Mouse (Mus musculus) stomach, postnatal 0 days (tissue): ENCODE data around the gene Cux1.

Experiments used
- CTCF ChIP-seq: IDR thresholded peaks from 2 replicates; pipeline ENCODE4 v1.5.1; 2016; ENCODE audit warnings: antibody characterized with exemption, low read depth, mild to moderate bottlenecking, moderate library complexity
- EP300 ChIP-seq: optimal IDR thresholded peaks from 2 replicates; pipeline ENCODE3; 2016; ENCODE audit warnings: antibody characterized with exemption

DNA sequence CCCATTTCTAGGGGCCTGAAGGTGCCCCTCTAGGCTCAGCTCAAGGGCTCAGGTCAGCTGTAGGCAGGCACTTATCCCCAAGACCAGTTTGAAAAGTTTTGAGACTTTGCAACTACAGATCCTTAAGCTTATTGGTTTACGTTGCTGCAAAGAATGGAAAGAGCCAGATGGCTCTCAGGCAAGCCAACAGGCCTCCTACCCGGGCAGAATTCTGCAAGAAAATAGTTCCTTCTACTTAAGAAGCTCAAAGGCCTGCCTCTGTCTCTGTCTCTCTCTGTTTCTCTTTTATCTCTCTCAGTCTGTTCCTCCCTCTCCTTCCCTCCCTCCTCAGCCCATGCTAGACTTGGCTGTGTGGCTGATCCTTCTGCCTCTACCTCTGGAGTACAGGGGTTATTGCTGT, 49.8 kb downstream of the Cux1 start:
- no peak for TF ChIP-seq CTCF
- TF ChIP-seq EP300, result no peak
